Mouse (Mus musculus) liver, postnatal 0 days (tissue): ENCODE data around the gene Tiam1. TPM values are rescaled to one million over a fixed set of nuclear protein-coding genes. Genes with fewer than 3 reads are reported as not detected.

Experiments used
- ATAC-seq: fragments of 200-750 bp; cut with Nextera tagmentation; 2 replicates; pipeline ENCODE4 v1.8.0; 2017; ENCODE audit warnings: mild to moderate bottlenecking, moderate library complexity
- DNase-seq: peaks from one replicate; pipeline ENCODE4 v3.0.0-alpha.2; 2016
- H3K27ac ChIP-seq: fragments of 300-500 bp; sonication (generic); 2 replicates; pipeline ENCODE4 v1.5.1; 2014; ENCODE audit warnings: antibody characterized with exemption, moderate library complexity, mild to moderate bottlenecking, low read depth
- H3K27me3 ChIP-seq: fragments of 300-500 bp; sonication (generic); 2 replicates; pipeline ENCODE4 v1.6.1; 2014; ENCODE audit warnings: low read length, control low read depth, mixed read lengths; ENCODE audit not compliant: insufficient read depth
- H3K36me3 ChIP-seq: fragments of 300-500 bp; sonication (generic); replicated peaks from 2 replicates; pipeline ENCODE4 v1.6.1; 2014; ENCODE audit warnings: mild to moderate bottlenecking, control low read depth, low read length, moderate library complexity, mixed read lengths; ENCODE audit not compliant: insufficient read depth
- H3K4me1 ChIP-seq: fragments of 300-500 bp; sonication (generic); 2 replicates; pipeline ENCODE4 v1.6.1; 2014; ENCODE audit warnings: antibody characterized with exemption, mild to moderate bottlenecking, control low read depth; ENCODE audit not compliant: insufficient read depth
- H3K4me2 ChIP-seq: fragments of 300-500 bp; sonication (generic); 2 replicates; pipeline ENCODE4 v1.6.1; 2014; ENCODE audit warnings: low read depth, mild to moderate bottlenecking, low read length, moderate library complexity, mixed read lengths
- H3K4me3 ChIP-seq: fragments of 300-500 bp; sonication (generic); 2 replicates; pipeline ENCODE4 v1.5.1; 2014; ENCODE audit warnings: low read depth, low read length
- H3K9ac ChIP-seq: fragments of 300-500 bp; sonication (generic); replicated peaks from 2 replicates; pipeline ENCODE4 v1.6.1; 2014; ENCODE audit warnings: mild to moderate bottlenecking, moderate library complexity
- H3K9me3 ChIP-seq: fragments of 300-500 bp; sonication (generic); 2 replicates; pipeline ENCODE4 v1.6.1; 2016; ENCODE audit warnings: mild to moderate bottlenecking, control low read depth, low read length, mixed read lengths
- CTCF ChIP-seq: sonication (generic); IDR thresholded peaks from 2 replicates; pipeline ENCODE4 v1.5.1; 2016; ENCODE audit warnings: antibody characterized with exemption, low read depth
- EP300 ChIP-seq: IDR thresholded peaks from 2 replicates; pipeline ENCODE4 v1.6.1; 2016; ENCODE audit warnings: antibody characterized with exemption, low read depth, mild to moderate bottlenecking
- WGBS: fragments of 180-500 bp; shearing (Covaris S2); extraction: QIAGEN DNeasy Blood & Tissue Kit; methylation state at CpG from one replicate; pipeline ENCODE4 v1.1.7; 2014; ENCODE audit not compliant: insufficient replicate concordance; 5-methylcytosine and 5-hydroxymethylcytosine counted together
- polyA plus RNA-seq: library from polyadenylated mRNA; unstranded; fragments of >200 nt; fragmentation: Nextera tagmentation; extraction: Ambion mirVana; gene quantifications from 2 replicates; pipeline ENCODE4 v1.2.1, GENCODE M21; 2015

The Tiam1 gene
- polyA plus RNA-seq, 1 experiment from 2014 or later: 3.2 TPM

GRCm38 (mm10) chr16:89904121-89904520, 239.4 kb downstream of the Tiam1 start:
- H3K4me1 ChIP-seq: no peaks in the 10 kb centered on the region
- DNase-seq (no peak), ATAC-seq (no peak)
- no peak overlapping the region for H3K27ac ChIP-seq
- no peaks in the 10 kb centered on the region for H3K36me3 ChIP-seq
- no peak overlapping the region for H3K4me2 ChIP-seq
- no peak overlapping the region for H3K4me3 ChIP-seq
- H3K9ac ChIP-seq: no peak overlapping the region
- no peaks in the 10 kb centered on the region for H3K9me3 ChIP-seq
- H3K27me3 ChIP-seq: no peaks in the 10 kb centered on the region
- WGBS: 70% methylated on average over 12 of the region's 12 CpGs
- TF ChIP-seq EP300: no peak
- TF ChIP-seq CTCF: no peak

- ATAC-seq (no peak), DNase-seq (no peak)
- Histone ChIP-seq H3K27me3 (no peaks in the 10 kb centered on the region), H3K9ac (no peak overlapping the region), H3K4me1 (no peaks in the 10 kb centered on the region), H3K4me3 (no peak overlapping the region), H3K9me3 (no peaks in the 10 kb centered on the region), H3K4me2 (no peak overlapping the region), H3K27ac (no peak overlapping the region), H3K36me3 (no peaks in the 10 kb centered on the region)
- TF ChIP-seq EP300 (no peak), CTCF (0 out of 2 replicates have a peak, but pooled peaks have one; percentile 15)
- WGBS: 79% methylated on average over 12 of the region's 12 CpGs
Observed at GRCm38 (mm10) chr16:89902578-89903304, 240.8 kb downstream of the Tiam1 start.

GRCm38 (mm10) chr16:89900681-89901080, 242.9 kb downstream of the Tiam1 start:
- DNase-seq: no peak
- Histone ChIP-seq H3K36me3 (no peaks in the 10 kb centered on the region), H3K9ac (no peak overlapping the region), H3K27me3 (no peaks in the 10 kb centered on the region), H3K4me1 (no peaks in the 10 kb centered on the region), H3K4me2 (no peak overlapping the region), H3K27ac (no peak overlapping the region), H3K9me3 (no peaks in the 10 kb centered on the region), H3K4me3 (no peak overlapping the region)
- WGBS: 56% methylated on average over 8 of the region's 8 CpGs
- no peak for TF ChIP-seq CTCF
- TF ChIP-seq EP300: no peak
- no peak for ATAC-seq

GRCm38 (mm10) chr16:89899192-89899591, 244.4 kb downstream of the Tiam1 start:
- WGBS: 78% methylated on average over 9 of the region's 9 CpGs

GRCm38 (mm10) chr16:89898299-89898625, 245.3 kb downstream of the Tiam1 start:
- Histone ChIP-seq H3K27ac (no peak overlapping the region), H3K4me3 (no peak overlapping the region), H3K4me1 (no peaks in the 10 kb centered on the region), H3K27me3 (no peaks in the 10 kb centered on the region), H3K9ac (no peak overlapping the region), H3K4me2 (no peak overlapping the region), H3K9me3 (peaks cover 3% of the 10 kb centered on the region; the same call in 1 of the 2 replicates), H3K36me3 (no peaks in the 10 kb centered on the region)
- no peak for ATAC-seq
- 89% methylated on average over 14 of the region's 14 CpGs for WGBS
- DNase-seq: no peak
- TF ChIP-seq EP300 (no peak), CTCF (no peak)

More at GRCm38 (mm10) chr16:89899192-89899591, 244.4 kb downstream of the Tiam1 start:
- Histone ChIP-seq H3K27me3 (no peaks in the 10 kb centered on the region), H3K4me1 (no peaks in the 10 kb centered on the region), H3K4me2 (no peak overlapping the region), H3K27ac (no peak overlapping the region), H3K36me3 (no peaks in the 10 kb centered on the region), H3K4me3 (no peak overlapping the region), H3K9ac (no peak overlapping the region), H3K9me3 (no peaks in the 10 kb centered on the region)
- TF ChIP-seq EP300 (no peak), CTCF (no peak)
- ATAC-seq: no peak
- DNase-seq: no peak

GRCm38 (mm10) chr16:89897547-89898298, 245.8 kb downstream of the Tiam1 start:
- no peaks in the 10 kb centered on the region for H3K27me3 ChIP-seq
- DNase-seq: no peak
- H3K4me1 ChIP-seq: no peaks in the 10 kb centered on the region
- H3K4me3 ChIP-seq: no peak overlapping the region
- H3K4me2 ChIP-seq: no peak overlapping the region
- H3K9ac ChIP-seq: no peak overlapping the region
- no peak for ATAC-seq
- H3K9me3 ChIP-seq: peaks cover 3% of the 10 kb centered on the region; the same call in 1 of the 2 replicates
- H3K27ac ChIP-seq: no peak overlapping the region
- no peak for TF ChIP-seq EP300
- TF ChIP-seq CTCF: no peak
- no peaks in the 10 kb centered on the region for H3K36me3 ChIP-seq
- 88% methylated on average over 33 of the region's 33 CpGs for WGBS
